Mouse (Mus musculus): Measurements from ENCODE around the gene Rpusd2.
"Not testable (repeated sequence)": the region's sequence is repeated elsewhere in the genome, so short reads cannot be mapped to it uniquely, and the experiment has no call there.

The Rpusd2 gene

GRCm38 (mm10) chr2:119034656-119035396 is at the start of gene Rpusd2:
Gene Rpusd2, plus strand, starts transcription at chr2:119034790.
- DNase-seq (ENCODE audit: low read depth, low spot score): peak; percentile 97

GRCm38 (mm10) chr2:118995490-118995889 is 39.1 kb upstream of the Rpusd2 start:
- DNase-seq (ENCODE audit: low read depth, low spot score): no peak

GRCm38 (mm10) chr2:118995919-118996797 is 38.4 kb upstream of the Rpusd2 start:
- no peak for DNase-seq (ENCODE audit: low read depth, low spot score)

- no peak for DNase-seq (ENCODE audit: low read depth, low spot score)
Measured at GRCm38 (mm10) chr2:118996798-118997105, 37.8 kb upstream of the Rpusd2 start.

GRCm38 (mm10) chr2:118998115-118998866 is 36.3 kb upstream of the Rpusd2 start:
- DNase-seq (ENCODE audit: low read depth, low spot score): peak; percentile 56

GRCm38 (mm10) chr2:118999025-118999639 is 35.5 kb upstream of the Rpusd2 start:
- DNase-seq (ENCODE audit: low read depth, low spot score): peak; percentile 36

- DNase-seq (ENCODE audit: low read depth, low spot score): no peak
Measured at GRCm38 (mm10) chr2:119006886-119007285, 27.7 kb upstream of the Rpusd2 start.

- no peak for DNase-seq (ENCODE audit: low read depth, low spot score)
Measured at GRCm38 (mm10) chr2:119009376-119009775, 25.2 kb upstream of the Rpusd2 start.

- DNase-seq (ENCODE audit: low read depth, low spot score): no peak
Measured at GRCm38 (mm10) chr2:119014989-119015388, 19.6 kb upstream of the Rpusd2 start.

GRCm38 (mm10) chr2:119015604-119016180 is 18.9 kb upstream of the Rpusd2 start:
- DNase-seq (ENCODE audit: low read depth, low spot score): no peak

GRCm38 (mm10) chr2:119016312-119016711 is 18.3 kb upstream of the Rpusd2 start:
- DNase-seq (ENCODE audit: low read depth, low spot score): not testable (repeated sequence)

- no peak for DNase-seq (ENCODE audit: low read depth, low spot score)
Measured at GRCm38 (mm10) chr2:119017647-119018046, 16.9 kb upstream of the Rpusd2 start.

- peak; percentile 19 for DNase-seq (ENCODE audit: low read depth, low spot score)
Measured at GRCm38 (mm10) chr2:119018391-119019122, 16.0 kb upstream of the Rpusd2 start.

GRCm38 (mm10) chr2:119019131-119019530 is 15.5 kb upstream of the Rpusd2 start:
- peak; percentile 69 for DNase-seq (ENCODE audit: low read depth, low spot score)

- DNase-seq (ENCODE audit: low read depth, low spot score): no peak
Measured at GRCm38 (mm10) chr2:119019538-119019937, 15.1 kb upstream of the Rpusd2 start.

- DNase-seq (ENCODE audit: low read depth, low spot score): no peak
Measured at GRCm38 (mm10) chr2:119023154-119023660, 11.4 kb upstream of the Rpusd2 start.

- peak; percentile 24 for DNase-seq (ENCODE audit: low read depth, low spot score)
Measured at GRCm38 (mm10) chr2:119024536-119025238, 9.9 kb upstream of the Rpusd2 start.

- DNase-seq (ENCODE audit: low read depth, low spot score): no peak
Measured at GRCm38 (mm10) chr2:119025239-119025616, 9.4 kb upstream of the Rpusd2 start.

- DNase-seq (ENCODE audit: low read depth, low spot score): no peak
Measured at GRCm38 (mm10) chr2:119026951-119027350, 7.6 kb upstream of the Rpusd2 start.

Measured in ZHBTc4 (cell line).